Mouse (Mus musculus) left cerebral cortex, postnatal 4 days (tissue): Measurements from ENCODE around the gene Sfrp2. TPM values are rescaled to one million over a fixed set of nuclear protein-coding genes. Genes with fewer than 3 reads are reported as not detected.

Experiments
- DNase-seq: peaks from one replicate; pipeline ENCODE4 v3.0.0-alpha.2; 2022
- intact Hi-C: fragments of 180-260 bp; cut with DNase I; formaldehyde crosslinking; loops from one replicate; pipeline ENCODE4 v1.15.1; 2025
- total RNA-seq, 2 experiments: library from RNA; stranded (reverse); gene quantifications; 2 replicates each; pipeline ENCODE4 v1.2.3; 2021

The Sfrp2 gene
- 10 to 100 TPM; 12.7 to 14.1 TPM for total RNA-seq

DNA sequence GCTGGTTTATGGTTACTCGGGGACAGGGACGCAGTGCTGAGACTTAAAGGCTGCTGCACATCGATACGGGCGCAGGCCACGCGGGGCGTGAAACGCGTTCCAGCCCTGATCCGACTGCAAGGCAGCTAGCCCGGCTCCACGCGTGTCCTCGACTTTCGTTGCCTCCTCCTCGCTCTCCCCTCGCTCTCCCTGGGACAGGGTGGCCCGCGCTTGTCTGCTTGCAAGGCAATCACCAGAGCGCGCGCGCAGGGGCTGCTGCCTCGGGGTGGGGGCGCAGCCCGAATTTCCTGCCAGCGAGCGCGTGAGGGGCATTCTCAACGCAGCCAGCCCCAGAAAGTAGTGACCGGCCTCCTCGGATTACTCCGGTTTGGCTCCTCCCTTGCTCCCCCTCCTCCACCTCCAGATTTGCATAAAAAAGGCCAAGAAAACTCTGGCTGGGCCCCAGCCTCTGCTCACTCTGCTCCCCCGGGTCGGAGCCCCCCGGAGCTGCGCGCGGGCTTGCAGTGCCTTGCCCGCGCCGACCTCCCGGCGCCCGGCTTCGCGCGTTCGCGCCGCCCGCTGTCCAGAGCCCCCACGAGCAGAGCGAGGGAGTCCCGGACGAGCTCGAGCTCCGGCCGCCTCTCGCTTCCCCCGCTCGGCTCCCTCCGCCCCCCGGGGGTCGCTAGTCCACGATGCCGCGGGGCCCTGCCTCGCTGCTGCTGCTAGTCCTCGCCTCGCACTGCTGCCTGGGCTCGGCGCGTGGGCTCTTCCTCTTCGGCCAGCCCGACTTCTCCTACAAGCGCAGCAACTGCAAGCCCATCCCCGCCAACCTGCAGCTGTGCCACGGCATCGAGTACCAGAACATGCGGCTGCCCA lies at the start of gene Sfrp2:
Sfrp2 (plus strand) TSS at position 451 of the 855 bp plus-strand sequence.
- DNase-seq = peak; percentile 79
- intact Hi-C loops = no loop called here

DNA sequence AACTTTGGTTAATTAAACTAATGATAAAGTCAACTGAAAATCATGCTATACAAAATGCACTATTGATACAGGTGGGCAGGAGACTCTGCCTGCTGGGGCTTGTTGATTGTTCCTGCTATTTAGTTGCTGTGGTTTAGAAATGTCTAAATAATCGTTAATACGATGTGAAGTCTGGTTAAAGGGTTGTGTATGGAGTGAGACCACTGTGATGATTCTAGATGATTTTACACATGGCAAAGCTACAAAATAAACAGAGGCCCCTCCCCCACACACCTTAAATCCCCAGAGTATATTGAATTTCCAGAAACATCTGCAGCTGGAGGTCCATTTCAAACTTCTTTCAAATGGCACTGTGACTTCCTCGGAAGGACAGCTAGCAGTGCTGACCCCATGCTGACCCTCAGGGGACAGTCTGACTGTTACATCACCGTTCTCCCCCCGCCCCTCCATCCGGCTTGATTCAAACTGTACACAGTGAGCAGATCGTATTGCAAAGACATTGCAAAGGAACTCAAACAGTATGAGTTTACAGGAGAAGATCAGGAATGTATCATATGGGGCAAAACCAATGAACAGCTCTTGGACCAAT lies 48.4 kb upstream of the Sfrp2 start:
- DNase-seq = no peak
- intact Hi-C loops = no loop called here

DNA sequence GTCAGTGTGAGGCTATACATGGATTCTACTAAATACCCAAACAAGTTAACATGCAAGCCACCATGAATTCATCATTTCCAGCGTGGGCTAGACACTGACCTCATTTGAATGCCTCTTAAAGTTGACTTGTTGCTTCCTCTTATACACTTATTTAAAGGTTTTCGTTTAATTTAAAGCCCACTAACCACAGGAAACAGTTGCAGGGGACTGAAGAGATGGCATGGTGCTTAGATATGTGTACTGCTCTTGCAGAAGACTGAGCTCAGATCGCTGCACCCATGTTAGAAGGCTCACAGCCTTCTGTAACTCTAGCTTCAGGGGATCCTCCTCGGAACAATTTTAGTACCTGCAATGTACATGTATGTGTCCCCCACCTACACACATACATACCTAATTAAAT lies 47.5 kb upstream of the Sfrp2 start:
- no peak for DNase-seq
- intact Hi-C loops = no loop called here

DNA sequence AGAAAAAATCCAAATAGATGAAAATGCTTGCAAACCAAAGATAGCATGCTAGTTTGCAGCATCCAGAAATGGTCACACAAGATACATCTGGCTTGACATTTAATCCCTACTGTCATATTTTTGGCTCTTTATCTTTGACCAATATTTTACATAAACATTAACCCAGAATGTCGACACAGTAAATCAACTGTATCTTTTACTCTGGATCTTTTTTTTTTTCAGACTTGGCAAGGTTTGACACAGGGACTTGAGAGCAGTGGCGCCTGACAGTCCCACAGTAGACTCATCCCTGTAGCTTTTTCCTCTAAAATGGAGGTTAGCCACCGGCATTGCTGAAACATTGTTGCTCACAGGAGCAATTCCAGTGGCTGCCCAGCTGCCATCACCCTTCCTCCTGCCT lies 37.9 kb upstream of the Sfrp2 start:
- intact Hi-C loops = no loop called here
- DNase-seq = no peak

DNA sequence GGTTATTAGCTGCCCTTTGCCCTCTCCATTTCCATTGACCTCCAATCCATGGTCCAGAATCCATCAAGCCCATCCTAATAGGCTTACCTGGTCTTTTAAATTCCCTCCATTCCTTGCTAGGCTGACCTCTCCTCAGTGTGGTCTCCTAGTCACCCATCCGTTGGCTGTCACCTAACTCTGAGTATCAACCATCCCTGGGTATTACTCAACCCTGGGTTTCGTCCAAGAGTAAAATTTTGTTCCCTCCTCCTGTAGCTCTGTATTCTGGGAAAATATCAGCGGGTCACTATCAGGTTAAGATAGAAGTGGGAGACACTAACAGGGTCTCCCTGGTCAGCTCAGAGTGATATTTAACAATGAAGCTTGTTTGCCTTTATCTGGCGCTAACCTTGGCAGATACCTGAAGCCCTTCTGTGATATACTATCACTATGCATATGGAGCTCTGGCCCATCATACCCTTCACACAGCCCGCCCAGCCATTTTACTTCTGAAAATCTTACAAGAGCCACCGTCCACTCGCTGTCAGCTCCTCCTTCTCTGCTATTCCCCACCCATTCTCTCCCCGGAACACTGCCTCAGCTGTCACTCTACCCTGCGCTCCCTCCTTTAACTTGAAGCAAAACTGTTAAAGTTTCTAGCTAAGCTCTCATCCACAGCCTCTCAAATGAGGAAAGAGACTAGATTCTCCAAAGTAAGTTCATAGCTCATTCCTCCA lies 37.3 kb upstream of the Sfrp2 start:
- DNase-seq = no peak
- intact Hi-C loops = no loop called here

DNA sequence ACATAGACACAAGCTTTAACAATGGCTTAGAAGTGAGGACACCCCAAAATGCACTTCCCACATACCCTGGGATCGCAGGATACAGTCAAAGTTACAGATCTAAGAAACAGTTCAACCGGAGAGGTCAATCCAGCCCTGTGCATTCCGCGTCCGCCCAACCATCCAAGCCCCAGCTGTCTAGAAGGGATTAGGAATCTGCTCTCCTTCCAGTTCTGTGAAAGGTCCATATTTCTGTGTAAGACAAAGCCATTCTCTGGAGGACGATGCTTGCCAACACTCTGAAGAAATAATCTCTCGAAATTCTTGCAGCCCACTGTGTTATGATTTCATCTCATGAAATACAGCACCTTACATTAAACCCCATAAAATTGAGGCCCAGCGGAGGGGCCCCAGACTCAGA lies 32.1 kb upstream of the Sfrp2 start:
- intact Hi-C loops = no loop called here
- DNase-seq = no peak

DNA sequence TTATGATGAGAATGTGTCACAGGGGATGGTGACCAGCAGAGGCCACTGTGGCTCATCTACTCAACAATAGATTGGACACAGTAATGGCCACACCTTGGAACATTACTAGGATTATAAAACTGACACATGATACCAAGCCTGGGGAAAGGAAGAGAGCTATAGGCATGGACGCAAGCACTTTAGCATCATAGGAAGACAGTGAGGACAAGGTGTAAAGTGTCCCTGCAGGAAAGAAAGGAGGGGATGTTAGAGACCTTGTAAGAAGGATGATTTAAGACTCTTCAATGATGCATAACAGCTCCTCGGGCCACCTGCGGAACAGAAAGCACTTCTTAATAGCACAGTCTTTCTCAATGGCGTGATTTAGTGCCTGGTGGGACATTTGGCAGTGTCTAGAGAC lies 29.1 kb upstream of the Sfrp2 start:
- intact Hi-C loops = no loop called here
- no peak for DNase-seq

DNA sequence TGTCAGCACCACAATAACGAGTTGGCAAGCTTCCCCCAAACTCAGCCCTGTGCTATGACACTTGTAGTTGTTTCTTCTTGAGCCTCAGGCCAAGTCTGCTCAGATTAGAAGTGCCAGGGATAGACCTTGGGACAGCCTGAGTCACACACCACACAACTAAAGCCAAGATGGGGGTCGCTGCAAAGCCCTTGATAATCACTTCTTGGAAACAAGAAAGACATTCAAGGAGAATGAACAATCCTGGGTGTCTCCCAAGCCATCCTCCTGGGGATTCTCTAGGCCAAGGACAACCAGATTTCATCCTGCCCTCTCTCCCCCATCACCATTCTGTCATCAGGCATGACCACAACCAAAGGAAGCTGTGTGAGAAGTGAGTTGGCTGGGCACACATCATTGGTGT lies 25.9 kb upstream of the Sfrp2 start:
- no peak for DNase-seq
- intact Hi-C loops = no loop called here

DNA sequence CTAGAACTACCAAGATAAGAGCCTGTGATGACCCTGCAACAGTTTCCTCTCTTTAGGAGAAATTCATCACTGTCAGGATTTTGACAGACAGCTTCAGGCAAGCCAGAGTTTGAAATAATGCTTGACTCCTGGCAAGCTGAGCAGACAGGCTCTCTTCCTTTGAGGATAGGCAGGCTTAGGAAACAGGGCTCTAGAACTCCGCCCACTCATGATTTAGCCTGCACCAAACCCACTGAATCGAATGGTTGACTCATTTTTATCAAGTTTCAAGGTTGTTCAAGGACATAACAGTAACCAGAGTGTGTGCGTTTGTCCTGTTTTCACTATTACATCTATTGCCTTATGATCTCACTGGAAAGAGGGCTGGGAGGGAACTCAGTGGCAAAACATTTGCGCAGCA lies 18.8 kb upstream of the Sfrp2 start:
- intact Hi-C loops = no loop called here
- no peak for DNase-seq

DNA sequence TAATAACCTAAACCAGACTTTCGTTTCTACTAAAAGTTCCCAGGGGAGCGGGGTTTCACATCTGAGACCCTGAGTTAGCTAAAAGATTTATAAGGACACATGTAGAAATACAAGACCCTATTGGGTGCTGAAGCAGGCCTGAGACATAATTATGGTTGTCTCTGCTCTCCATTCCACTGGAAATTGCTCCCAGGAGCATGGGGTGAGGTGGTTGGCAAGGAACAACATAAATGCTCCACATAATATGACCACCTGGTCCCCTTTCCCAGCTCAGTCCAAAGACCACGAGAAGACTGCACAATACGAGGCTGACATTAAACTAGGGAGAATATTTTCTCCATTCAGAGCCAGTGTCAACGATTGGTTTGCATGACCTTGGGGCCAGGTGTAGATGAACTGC lies 18.2 kb upstream of the Sfrp2 start:
- no peak for DNase-seq
- intact Hi-C loops = no loop called here

DNA sequence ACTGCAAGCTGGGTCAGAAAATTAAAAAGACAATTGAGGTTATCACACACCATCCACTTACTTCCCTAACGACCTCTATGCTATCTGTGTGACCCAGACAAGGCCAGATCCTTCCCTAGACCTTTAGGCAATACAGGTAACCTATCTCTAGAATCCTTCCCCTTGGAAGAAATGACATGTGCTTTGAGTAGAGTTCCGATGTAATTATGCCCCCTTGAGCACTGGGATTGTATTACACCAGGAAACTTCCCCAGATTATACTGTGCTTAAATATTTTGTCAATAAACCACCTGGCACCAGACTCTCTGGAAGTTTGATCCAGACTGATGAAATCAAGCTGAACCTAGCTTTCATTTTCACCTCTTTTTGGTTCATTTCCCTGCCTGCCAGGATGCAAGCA lies 14.5 kb upstream of the Sfrp2 start:
- intact Hi-C loops = no loop called here
- no peak for DNase-seq

DNA sequence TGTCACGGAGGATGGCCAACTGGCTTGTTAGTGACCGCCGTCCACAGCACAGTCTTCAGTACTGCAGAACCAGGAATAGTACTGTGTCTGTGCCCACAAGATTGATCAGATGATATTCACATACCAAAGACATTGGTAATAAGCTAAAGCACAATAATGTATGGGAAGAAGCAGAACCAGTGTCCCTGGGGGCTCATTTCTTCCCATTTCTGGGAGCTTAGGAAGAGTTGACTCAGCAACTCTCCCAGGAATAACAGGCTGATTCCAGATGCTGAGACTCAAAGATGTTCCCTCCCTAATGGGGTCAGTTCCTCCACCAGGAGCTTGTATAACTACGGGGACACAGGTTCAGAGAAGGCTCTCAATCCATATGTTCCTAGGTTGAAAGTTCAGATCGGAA lies 13.9 kb upstream of the Sfrp2 start:
- intact Hi-C loops = no loop called here

DNA sequence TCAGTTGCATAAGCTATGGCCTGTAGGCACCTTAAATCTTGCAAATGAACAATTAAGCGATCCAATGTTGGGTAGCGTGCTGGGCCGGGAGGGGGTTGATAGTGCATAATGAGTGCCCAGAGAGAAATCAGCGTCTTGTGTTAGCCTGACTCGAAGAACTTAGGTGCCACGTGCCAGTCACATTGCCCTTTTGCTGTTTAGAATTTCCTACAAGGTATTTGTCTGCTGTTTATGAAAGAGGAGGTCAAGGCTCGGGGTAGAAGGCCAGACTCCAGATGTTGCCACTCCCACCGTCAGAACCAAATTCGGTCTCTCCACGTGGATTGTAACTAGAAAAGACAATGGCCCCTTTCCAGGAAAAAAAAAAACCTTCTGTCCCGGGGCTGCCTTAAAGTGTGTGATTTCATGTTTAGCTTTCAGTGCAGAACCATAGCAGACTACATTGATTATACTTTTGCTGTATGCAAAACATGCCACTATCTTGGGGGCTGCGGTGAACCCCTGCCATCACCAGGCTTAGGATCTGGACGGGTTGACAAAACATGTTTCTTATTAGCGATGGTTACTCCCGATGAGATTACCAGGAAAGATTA lies 11.0 kb upstream of the Sfrp2 start:
- intact Hi-C loops = no loop called here
- no peak for DNase-seq

More for the DNA sequence above, 13.9 kb upstream of the Sfrp2 start:
- no peak for DNase-seq

DNA sequence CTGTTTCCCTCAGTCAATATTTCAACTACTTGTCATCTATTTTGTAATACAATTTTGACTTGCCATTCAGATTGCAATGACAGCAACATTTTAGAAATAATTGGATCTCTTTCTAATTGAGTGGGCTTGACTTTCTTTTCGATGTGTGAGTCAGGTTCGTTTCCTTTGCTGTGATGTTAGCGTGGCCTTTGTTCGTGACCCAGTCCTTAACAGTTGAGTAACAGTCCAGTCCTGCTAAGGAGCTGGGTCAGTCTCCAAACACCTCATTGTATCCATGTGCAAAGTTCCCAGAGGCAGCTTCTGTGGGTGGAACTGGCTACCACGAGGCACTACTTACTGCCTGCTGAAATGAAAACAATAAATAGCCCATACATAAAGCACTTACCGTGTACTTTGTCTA lies 10.5 kb upstream of the Sfrp2 start:
- no peak for DNase-seq
- intact Hi-C loops = no loop called here

DNA sequence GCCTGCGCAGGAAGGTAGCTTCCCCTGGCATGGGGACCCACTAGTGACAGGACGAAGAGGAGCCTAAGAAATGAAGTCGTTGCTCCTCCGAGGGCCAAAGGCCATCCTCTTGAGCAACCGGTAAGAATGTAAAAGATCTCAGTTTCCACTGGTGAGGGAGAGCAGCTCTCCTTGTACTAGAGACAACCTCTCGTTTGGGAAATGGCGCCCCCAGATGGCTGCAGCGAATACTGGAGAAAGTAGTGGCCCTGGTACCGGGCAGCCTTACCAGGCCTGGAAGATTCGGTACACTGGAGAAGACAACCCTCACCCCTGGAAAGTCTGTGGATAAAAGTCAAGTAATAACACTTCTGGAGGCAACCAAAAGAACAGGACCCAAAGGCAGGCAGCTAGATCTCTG lies 3.8 kb upstream of the Sfrp2 start:
- intact Hi-C loops = loop anchor here (5.0 kb wide), 1 partner anchor 475 kb away; no protein-coding TSS in a partner anchor
- no peak for DNase-seq

DNA sequence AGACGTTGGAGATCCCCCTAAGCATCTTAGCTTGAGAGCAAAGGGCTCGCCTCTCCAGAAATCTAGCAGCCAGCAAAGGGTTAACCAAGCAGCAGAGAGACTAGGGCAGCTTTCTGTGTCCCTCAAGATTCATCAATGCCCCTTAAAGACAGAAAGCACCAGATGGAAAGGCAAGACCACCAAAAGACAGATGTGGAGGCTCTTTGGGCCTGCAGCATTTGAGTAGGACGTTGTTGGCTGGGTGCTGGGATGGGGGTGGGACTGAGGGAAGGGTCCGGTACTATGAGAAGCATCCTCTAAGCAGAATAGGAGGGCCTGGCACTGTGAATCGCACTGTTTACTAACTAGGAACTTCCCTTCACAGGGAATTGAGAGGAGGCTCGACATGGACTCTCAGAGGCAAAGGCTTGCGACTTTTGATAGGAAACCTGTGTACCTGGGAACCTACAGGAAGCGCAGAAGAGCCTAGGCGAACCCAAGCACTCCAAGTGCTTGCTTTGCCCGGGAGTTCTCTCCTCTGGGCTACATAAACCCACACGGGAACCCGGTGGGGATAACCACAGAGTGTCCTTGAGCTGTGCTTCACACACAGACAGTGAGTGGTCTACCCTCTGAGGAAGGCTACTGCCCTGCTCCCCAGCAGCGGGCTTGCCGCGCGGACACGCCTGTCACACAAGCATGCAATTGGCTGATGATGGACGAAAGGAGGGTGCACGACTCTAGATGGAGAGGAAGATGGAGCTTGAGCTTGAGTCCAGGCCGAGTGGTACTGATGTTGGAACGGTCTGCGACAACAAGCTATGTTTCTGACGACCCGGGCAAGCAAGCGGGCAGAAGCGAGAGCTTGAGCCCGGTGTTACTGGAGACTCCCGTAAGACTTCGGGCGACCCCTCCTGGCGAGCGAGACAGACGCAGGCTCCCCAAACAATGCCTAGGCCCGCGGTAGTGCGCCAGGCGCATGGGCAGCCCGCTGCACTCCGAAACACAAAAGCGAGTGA lies 2.3 kb upstream of the Sfrp2 start:
- intact Hi-C loops = loop anchor here (5.0 kb wide), 1 partner anchor 477 kb away; no protein-coding TSS in a partner anchor
- DNase-seq = peak; percentile 92

DNA sequence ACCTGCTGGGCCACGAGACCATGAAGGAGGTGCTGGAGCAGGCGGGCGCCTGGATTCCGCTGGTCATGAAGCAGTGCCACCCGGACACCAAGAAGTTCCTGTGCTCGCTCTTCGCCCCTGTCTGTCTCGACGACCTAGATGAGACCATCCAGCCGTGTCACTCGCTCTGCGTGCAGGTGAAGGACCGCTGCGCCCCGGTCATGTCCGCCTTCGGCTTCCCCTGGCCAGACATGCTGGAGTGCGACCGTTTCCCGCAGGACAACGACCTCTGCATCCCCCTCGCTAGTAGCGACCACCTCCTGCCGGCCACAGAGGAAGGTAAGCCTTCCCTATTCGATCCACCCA lies 577 bp downstream of the Sfrp2 start:
- DNase-seq = no peak
- intact Hi-C loops = no loop called here

DNA sequence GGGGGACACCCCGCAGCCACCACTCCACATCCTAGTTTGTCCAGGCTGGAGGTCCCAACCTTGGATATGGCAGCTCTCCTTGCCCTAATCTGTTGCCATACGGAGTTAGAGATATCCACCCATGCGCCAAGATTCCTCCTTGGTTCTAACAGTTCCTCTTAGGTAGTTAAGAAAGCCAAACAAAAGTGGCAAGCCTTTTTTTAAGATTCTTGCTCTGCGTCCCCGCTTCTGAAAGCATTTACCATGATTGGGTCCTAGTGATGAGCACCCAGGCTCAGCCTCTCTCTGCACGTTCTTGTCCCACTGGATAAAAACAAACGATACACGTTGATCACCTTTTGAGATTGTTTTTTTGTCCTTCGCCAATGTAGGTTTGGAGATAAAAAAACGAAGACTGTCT lies 1.0 kb downstream of the Sfrp2 start:
- no peak for DNase-seq
- intact Hi-C loops = no loop called here

DNA sequence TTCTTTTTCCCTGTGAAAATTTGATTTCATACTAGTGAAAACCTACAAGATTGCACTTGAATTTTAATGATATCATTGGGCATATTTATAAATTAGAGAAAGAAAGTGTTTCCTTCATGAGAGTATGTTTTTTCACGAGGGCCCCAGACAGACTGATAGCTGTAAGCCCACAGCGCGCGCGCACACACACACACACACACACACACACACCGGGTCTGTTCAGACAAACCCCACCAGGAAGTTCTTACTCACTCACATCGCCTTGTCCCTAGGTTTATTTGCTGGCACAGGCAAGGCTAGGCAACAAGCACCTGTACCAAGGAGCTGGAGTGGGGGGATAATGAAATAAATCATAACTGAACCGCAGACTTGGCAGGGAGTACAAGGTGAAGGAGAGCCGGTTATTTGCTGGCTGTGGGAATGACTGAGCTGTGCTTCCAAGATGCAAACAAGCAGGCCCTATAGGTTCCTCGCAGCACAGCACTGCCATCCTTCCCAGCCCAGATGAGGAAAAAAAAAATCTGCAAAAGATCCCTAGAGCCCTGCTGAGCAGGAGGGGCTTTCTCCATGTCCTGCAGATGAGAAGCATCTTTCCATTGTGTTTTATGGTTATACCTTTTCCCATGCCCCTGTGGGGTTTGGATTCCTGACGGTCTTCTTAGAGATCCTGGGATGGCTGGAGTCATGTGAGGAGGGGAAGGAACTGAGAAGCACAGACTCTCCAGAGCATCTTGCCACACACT lies 2.3 kb downstream of the Sfrp2 start:
- no peak for DNase-seq
- intact Hi-C loops = no loop called here

DNA sequence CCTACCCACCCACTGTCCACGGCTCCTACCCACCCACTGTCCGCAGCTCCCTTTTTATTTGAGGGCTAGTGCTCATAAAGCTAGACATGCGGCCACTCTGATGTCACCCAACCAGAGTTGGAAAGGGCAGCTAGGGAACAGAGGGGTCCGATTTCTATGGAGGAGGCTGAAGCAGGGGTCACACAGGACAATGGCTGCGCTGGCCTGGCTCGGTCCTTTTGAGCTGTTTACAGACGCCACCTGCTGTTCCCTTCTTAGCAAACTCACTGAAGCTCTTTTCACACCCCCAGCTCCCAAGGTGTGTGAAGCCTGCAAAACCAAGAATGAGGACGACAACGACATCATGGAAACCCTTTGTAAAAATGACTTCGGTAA lies 2.9 kb downstream of the Sfrp2 start:
- DNase-seq = no peak
- intact Hi-C loops = no loop called here
